Mouse (Mus musculus): ENCODE measurements around the gene Pex26. TPM values are rescaled to one million over a fixed set of nuclear protein-coding genes. Genes with fewer than 3 reads are reported as not detected.

Pex26 gene
- polyA plus RNA-seq, 1 experiment: 6.0 TPM

- no peak for TF ChIP-seq CTCF (IDR thresholded peaks at IDR 0.05; ENCODE audit: borderline replicate concordance, insufficient read depth, low read length)
- no peak for TF ChIP-seq POLR2A (IDR thresholded peaks at IDR 0.05; ENCODE audit: low read depth, low read length)
- Histone ChIP-seq H3K27ac (ENCODE audit: insufficient read depth, low read length) (no peak overlapping the region), H3K4me3 (ENCODE audit: insufficient read depth, low read length) (no peak overlapping the region), H3K4me1 (ENCODE audit: control insufficient read depth, insufficient read depth, low read length) (peaks cover 5% of the 10 kb centered on the region)
Observed at GRCm38 (mm10) chr6:121159616-121160015, 23.9 kb upstream of the Pex26 start.

GRCm38 (mm10) chr6:121160126-121160525, 23.3 kb upstream of the Pex26 start:
- Histone ChIP-seq H3K4me3 (ENCODE audit: insufficient read depth, low read length) (no peak overlapping the region), H3K27ac (ENCODE audit: insufficient read depth, low read length) (peak overlapping the region; percentile 7; the same call in 1 of the 2 replicates), H3K4me1 (ENCODE audit: control insufficient read depth, insufficient read depth, low read length) (peaks cover 5% of the 10 kb centered on the region)
- TF ChIP-seq POLR2A (IDR thresholded peaks at IDR 0.05; ENCODE audit: low read depth, low read length) (no peak), CTCF (IDR thresholded peaks at IDR 0.05; ENCODE audit: borderline replicate concordance, insufficient read depth, low read length) (no peak)

DNA sequence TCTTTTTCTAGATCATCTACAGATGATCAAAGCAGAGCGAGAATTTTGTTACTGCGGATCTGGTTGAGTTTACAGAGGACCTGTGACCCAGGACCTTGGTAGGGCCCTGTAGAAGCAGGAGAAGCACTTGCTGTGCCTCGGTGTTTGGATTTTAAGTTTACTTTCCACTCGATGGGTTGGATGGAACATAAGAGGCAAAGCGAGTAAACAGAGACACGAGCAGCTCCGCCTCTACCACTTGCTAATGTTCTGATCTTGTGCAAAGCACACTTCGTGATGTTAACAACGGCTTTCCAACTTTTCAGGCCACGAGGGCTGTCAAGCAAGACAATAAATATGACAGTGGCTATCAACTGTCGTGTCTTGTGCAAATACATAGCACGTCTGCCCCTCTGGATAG, 20.9 kb upstream of the Pex26 start:
- Histone ChIP-seq H3K4me1 (ENCODE audit: control insufficient read depth, insufficient read depth, low read length) (peaks cover 5% of the 10 kb centered on the region), H3K27ac (ENCODE audit: insufficient read depth, low read length) (no peak overlapping the region), H3K4me3 (ENCODE audit: insufficient read depth, low read length) (no peak overlapping the region)
- TF ChIP-seq POLR2A (IDR thresholded peaks at IDR 0.05; ENCODE audit: low read depth, low read length): no peak
- no peak for TF ChIP-seq CTCF (IDR thresholded peaks at IDR 0.05; ENCODE audit: borderline replicate concordance, insufficient read depth, low read length)

GRCm38 (mm10) chr6:121166098-121166552, 17.3 kb upstream of the Pex26 start:
- Histone ChIP-seq H3K27ac (ENCODE audit: insufficient read depth, low read length) (no peak overlapping the region), H3K4me1 (ENCODE audit: control insufficient read depth, insufficient read depth, low read length) (no peaks in the 10 kb centered on the region), H3K4me3 (ENCODE audit: insufficient read depth, low read length) (no peak overlapping the region)
- TF ChIP-seq CTCF (IDR thresholded peaks at IDR 0.05; ENCODE audit: borderline replicate concordance, insufficient read depth, low read length) (no peak), POLR2A (IDR thresholded peaks at IDR 0.05; ENCODE audit: low read depth, low read length) (no peak)

- Histone ChIP-seq H3K27ac (ENCODE audit: insufficient read depth, low read length) (no peak overlapping the region), H3K4me1 (ENCODE audit: control insufficient read depth, insufficient read depth, low read length) (no peaks in the 10 kb centered on the region), H3K4me3 (ENCODE audit: insufficient read depth, low read length) (no peak overlapping the region)
- TF ChIP-seq POLR2A (IDR thresholded peaks at IDR 0.05; ENCODE audit: low read depth, low read length) (no peak), CTCF (IDR thresholded peaks at IDR 0.05; ENCODE audit: borderline replicate concordance, insufficient read depth, low read length) (no peak)
Observed at GRCm38 (mm10) chr6:121167381-121167975, 16.0 kb upstream of the Pex26 start.

GRCm38 (mm10) chr6:121171102-121171501, 12.4 kb upstream of the Pex26 start:
- no peak for TF ChIP-seq POLR2A (IDR thresholded peaks at IDR 0.05; ENCODE audit: low read depth, low read length)
- TF ChIP-seq CTCF (IDR thresholded peaks at IDR 0.05; ENCODE audit: borderline replicate concordance, insufficient read depth, low read length): no peak
- H3K4me1 ChIP-seq (ENCODE audit: control insufficient read depth, insufficient read depth, low read length): no peaks in the 10 kb centered on the region

DNA sequence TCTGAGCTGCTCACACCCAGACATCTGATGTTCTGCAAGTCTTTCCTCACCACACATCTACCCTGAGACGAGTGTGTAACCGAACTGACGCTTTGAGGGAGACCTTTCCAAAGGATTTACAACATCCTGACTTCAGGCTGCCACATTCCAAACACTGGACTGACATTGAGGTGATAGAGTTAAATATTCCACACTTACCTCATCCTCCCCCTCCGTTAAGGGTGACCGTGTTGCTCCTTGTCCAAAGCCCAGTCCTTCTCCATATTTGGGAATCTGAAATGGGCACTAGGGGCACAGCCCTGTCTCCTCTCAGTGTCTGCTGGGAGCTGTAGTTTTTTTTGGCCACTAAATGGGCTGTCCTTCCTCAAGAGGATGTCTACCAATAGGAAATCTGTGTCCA, 10.0 kb upstream of the Pex26 start:
- Histone ChIP-seq H3K4me1 (ENCODE audit: control insufficient read depth, insufficient read depth, low read length) (no peaks in the 10 kb centered on the region), H3K4me3 (ENCODE audit: insufficient read depth, low read length) (no peak overlapping the region), H3K27ac (ENCODE audit: insufficient read depth, low read length) (no peak overlapping the region)
- TF ChIP-seq POLR2A (IDR thresholded peaks at IDR 0.05; ENCODE audit: low read depth, low read length) (no peak), CTCF (IDR thresholded peaks at IDR 0.05; ENCODE audit: borderline replicate concordance, insufficient read depth, low read length) (no peak)

More at GRCm38 (mm10) chr6:121171102-121171501, 12.4 kb upstream of the Pex26 start:
- no peak overlapping the region for H3K27ac ChIP-seq (ENCODE audit: insufficient read depth, low read length)
- no peak overlapping the region for H3K4me3 ChIP-seq (ENCODE audit: insufficient read depth, low read length)

DNA sequence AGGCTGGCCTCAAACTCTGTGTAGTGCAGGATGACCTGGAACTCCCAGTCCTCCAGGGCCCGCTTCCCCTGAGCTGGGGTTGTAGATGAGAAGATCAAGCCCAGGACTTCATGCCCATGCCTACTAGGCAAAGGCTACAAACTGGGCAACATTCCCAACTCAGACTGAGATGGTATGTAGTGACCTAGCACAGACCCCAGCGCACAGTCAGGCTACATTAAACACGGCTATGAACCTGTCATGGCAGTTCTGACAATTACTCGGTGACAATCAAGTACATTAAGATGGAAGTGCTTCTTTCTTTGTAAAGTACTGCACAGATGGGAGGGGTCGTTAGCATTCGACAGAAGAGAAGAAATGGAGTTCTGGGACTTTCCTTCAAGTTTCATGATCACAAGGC, 8.7 kb upstream of the Pex26 start:
- Histone ChIP-seq H3K27ac (ENCODE audit: insufficient read depth, low read length) (no peak overlapping the region), H3K4me1 (ENCODE audit: control insufficient read depth, insufficient read depth, low read length) (no peaks in the 10 kb centered on the region), H3K4me3 (ENCODE audit: insufficient read depth, low read length) (no peak overlapping the region)
- TF ChIP-seq POLR2A (IDR thresholded peaks at IDR 0.05; ENCODE audit: low read depth, low read length): no peak
- TF ChIP-seq CTCF (IDR thresholded peaks at IDR 0.05; ENCODE audit: borderline replicate concordance, insufficient read depth, low read length): no peak

DNA sequence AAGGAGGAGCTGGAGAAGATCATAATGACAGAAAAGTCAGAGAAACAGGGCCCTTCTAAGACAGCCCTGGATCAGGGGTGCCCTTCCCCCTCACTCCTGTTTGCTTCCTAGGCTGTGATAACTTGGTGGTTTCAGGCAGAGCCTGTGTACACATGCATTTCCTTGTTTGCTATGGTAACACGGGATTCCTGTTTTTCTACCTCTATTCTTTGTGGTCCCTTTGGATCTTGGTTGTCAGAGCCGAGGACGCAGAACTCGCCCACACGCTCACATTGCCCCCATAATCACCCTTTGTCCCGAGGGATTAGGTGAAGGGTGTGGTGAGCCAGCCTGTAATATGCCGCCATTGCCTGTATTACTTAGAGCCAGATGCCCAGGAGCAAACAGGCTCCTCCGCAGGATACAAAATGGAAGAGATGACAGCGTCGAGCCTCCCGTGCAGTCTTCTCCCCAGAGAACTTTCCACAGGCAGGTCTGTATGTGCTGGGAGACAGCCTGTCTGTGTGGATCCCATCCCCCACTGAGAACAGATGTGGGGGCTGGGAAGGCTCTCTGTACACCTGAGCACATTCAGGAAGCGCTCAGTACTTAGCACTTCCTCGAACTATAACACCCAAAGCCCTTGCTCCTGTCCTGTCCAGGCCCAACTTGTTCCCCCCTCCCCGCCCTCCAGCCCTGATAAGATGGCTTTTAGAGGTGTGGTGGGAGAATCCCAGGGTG, 7.3 kb upstream of the Pex26 start:
- Histone ChIP-seq H3K4me3 (ENCODE audit: insufficient read depth, low read length) (no peak overlapping the region), H3K27ac (ENCODE audit: insufficient read depth, low read length) (no peak overlapping the region), H3K4me1 (ENCODE audit: control insufficient read depth, insufficient read depth, low read length) (no peaks in the 10 kb centered on the region)
- no peak for TF ChIP-seq CTCF (IDR thresholded peaks at IDR 0.05; ENCODE audit: borderline replicate concordance, insufficient read depth, low read length)
- TF ChIP-seq POLR2A (IDR thresholded peaks at IDR 0.05; ENCODE audit: low read depth, low read length): no peak

DNA sequence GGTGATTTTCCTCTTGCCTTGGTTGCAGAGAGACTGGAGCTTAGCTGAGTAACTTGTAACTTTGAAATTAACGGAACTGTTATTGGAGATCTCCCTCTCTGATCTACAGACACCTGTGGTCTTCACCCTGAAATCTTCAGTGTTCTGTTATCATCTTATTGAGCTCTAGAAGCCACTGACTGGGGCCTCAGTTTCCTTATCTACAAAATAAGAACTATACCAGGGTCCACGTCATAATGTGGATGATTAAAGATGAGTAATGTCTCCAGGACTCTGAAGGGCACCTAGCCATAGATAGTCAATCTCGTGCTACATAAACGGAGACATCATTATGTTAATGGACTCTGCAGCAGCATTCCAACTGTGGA, 6.8 kb upstream of the Pex26 start:
- Histone ChIP-seq H3K27ac (ENCODE audit: insufficient read depth, low read length) (no peak overlapping the region), H3K4me1 (ENCODE audit: control insufficient read depth, insufficient read depth, low read length) (no peaks in the 10 kb centered on the region)

More for the DNA sequence above, 6.8 kb upstream of the Pex26 start:
- H3K4me3 ChIP-seq (ENCODE audit: insufficient read depth, low read length): no peak overlapping the region
- TF ChIP-seq POLR2A (IDR thresholded peaks at IDR 0.05; ENCODE audit: low read depth, low read length) (no peak), CTCF (IDR thresholded peaks at IDR 0.05; ENCODE audit: borderline replicate concordance, insufficient read depth, low read length) (no peak)

Data from embryonic fibroblast, embryonic 13.5 days (primary cell).